Mouse (Mus musculus): ENCODE data around the gene Chst11.
A peak's percentile ranks its signal among the peaks of the same experiment; 100 is the strongest.

Gene Chst11

GRCm38 (mm10) chr10:83145836-83146235, 160.5 kb downstream of the Chst11 start:
- DNase-seq (ENCODE audit: low spot score), result peak; percentile 40

GRCm38 (mm10) chr10:83149342-83150178, 164.3 kb downstream of the Chst11 start:
- DNase-seq (ENCODE audit: low spot score), result no peak

GRCm38 (mm10) chr10:83150587-83150986, 165.3 kb downstream of the Chst11 start:
- DNase-seq (ENCODE audit: low spot score), result no peak

GRCm38 (mm10) chr10:83151362-83151761, 166.1 kb downstream of the Chst11 start:
- no peak for DNase-seq (ENCODE audit: low spot score)

- no peak for DNase-seq (ENCODE audit: low spot score)
Observed at GRCm38 (mm10) chr10:83151896-83152685, 166.8 kb downstream of the Chst11 start.

- no peak for DNase-seq (ENCODE audit: low spot score)
Observed at GRCm38 (mm10) chr10:83152723-83153122, 167.4 kb downstream of the Chst11 start.

GRCm38 (mm10) chr10:83153374-83153773, 168.1 kb downstream of the Chst11 start:
- DNase-seq (ENCODE audit: low spot score), result no peak

GRCm38 (mm10) chr10:83153887-83154286, 168.6 kb downstream of the Chst11 start:
- DNase-seq (ENCODE audit: low spot score), result no peak

- DNase-seq (ENCODE audit: low spot score), result peak; percentile 51
Observed at GRCm38 (mm10) chr10:83157289-83157688, 172.0 kb downstream of the Chst11 start.

- DNase-seq (ENCODE audit: low spot score), result no peak
Observed at GRCm38 (mm10) chr10:83158322-83158721, 173.0 kb downstream of the Chst11 start.

GRCm38 (mm10) chr10:83159229-83159628, 173.9 kb downstream of the Chst11 start:
- no peak for DNase-seq (ENCODE audit: low spot score)

- DNase-seq (ENCODE audit: low spot score), result no peak
Observed at GRCm38 (mm10) chr10:83161656-83162365, 176.5 kb downstream of the Chst11 start.

- no peak for DNase-seq (ENCODE audit: low spot score)
Observed at GRCm38 (mm10) chr10:83163946-83164345, 178.6 kb downstream of the Chst11 start.

- DNase-seq (ENCODE audit: low spot score), result no peak
Observed at GRCm38 (mm10) chr10:83164901-83165435, 179.7 kb downstream of the Chst11 start.

GRCm38 (mm10) chr10:83165521-83166243, 180.4 kb downstream of the Chst11 start:
- DNase-seq (ENCODE audit: low spot score), result no peak

GRCm38 (mm10) chr10:83166272-83166671, 181.0 kb downstream of the Chst11 start:
- no peak for DNase-seq (ENCODE audit: low spot score)

GRCm38 (mm10) chr10:83167492-83167891, 182.2 kb downstream of the Chst11 start:
- DNase-seq (ENCODE audit: low spot score), result no peak

GRCm38 (mm10) chr10:83168303-83169056, 183.2 kb downstream of the Chst11 start:
- DNase-seq (ENCODE audit: low spot score), result no peak

GRCm38 (mm10) chr10:83169554-83169953, 184.3 kb downstream of the Chst11 start:
- no peak for DNase-seq (ENCODE audit: low spot score)

- DNase-seq (ENCODE audit: low spot score), result no peak
Observed at GRCm38 (mm10) chr10:83178151-83178550, 192.9 kb downstream of the Chst11 start.

GRCm38 (mm10) chr10:83178661-83179060, 193.4 kb downstream of the Chst11 start:
- DNase-seq (ENCODE audit: low spot score), result no peak
